Mouse (Mus musculus) common myeloid progenitor, adult 5-6 weeks (primary cell): ENCODE results near the gene Rpusd2. TPM values are rescaled to one million over a fixed set of nuclear protein-coding genes. Genes with fewer than 3 reads are reported as not detected.

ENCODE experiments used
- ATAC-seq: replicated peaks from 2 replicates; pipeline ENCODE4 v1.8.0; 2016; ENCODE audit warnings: low read depth, mild to moderate bottlenecking, moderate TSS enrichment, inconsistent platforms; ENCODE audit not compliant: poor library complexity, severe bottlenecking
- total RNA-seq: library from RNA; stranded (forward); fragments of 200-1000, 187-1606 nt; gene quantifications from 2 replicates; pipeline ENCODE4 v1.2.3, GENCODE M21; 2017

Rpusd2 gene
- total RNA-seq, 1 experiment from 2014 or later, result 22.8 TPM

DNA sequence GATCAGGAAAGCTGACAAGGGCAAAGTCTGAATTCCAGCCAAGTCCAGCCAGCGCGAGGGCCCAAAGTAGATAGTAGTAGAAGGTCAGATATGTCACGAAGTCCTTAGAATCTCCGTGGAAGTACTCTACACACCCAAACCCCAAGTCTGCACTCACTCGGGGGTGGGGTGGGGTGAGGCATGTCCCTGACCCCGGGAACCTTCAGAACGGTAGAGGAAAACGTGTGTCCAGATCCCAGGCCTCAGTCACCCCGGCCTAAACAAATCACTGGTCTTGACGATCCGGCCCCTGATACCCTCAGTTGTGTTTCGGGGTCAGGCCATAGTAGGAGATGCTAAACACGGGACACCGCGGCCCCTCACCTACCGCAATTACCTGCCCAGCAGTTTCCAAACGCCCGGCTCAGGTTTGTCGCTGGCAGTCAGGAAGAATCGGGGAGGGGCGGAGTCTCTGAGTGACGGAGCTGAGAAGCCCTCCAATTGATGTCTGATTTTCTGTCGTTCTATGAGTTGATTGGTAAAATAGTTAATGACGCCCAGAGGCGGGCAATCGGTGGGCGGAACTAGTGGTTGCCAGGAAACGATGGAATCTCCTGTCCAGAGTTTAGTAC, 5.5 kb upstream of the Rpusd2 start, which contains the start of gene Ccdc32:
Ccdc32 (minus strand) TSS at position 453 of the 611 bp plus-strand sequence.
- ATAC-seq, result peak; percentile 98

DNA sequence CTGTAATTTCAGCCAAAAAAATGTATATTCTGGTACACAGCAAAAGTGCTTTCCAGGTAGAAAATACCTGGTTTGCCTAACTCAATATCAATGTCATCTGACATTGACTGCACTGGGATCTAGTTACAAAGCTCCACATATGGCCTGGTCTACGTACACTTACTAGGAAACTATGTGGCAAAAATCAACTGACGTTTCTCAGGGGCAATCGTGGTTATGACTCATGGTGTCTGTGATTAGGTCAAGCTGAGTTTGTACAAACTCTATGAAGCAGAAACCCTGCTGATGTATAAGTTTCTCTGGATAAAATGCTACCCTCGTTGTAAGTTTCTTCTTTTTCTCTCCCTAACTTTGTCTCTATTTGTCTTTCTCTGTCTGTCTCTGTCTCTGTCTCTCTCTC, 2.4 kb upstream of the Rpusd2 start:
- no peak for ATAC-seq

DNA sequence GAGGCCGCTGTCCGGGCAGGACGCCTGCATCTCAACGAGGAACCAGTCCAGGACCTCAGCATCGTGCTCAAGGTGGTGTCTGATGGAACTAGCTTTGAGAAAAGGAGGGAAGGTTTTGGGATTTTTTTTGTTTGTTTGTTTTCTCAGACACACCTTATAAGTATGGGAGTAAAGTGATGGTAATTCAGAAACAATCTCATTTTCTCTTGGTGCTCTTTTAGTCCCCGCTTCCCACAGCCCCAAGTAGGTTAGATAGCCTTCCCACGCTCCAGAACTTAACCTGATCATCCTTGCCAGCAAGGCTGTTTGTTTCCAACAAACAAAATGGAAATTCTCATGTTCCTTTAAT, 781 bp downstream of the Rpusd2 start:
- ATAC-seq, result no peak; the same call in 1 of the 2 replicates

DNA sequence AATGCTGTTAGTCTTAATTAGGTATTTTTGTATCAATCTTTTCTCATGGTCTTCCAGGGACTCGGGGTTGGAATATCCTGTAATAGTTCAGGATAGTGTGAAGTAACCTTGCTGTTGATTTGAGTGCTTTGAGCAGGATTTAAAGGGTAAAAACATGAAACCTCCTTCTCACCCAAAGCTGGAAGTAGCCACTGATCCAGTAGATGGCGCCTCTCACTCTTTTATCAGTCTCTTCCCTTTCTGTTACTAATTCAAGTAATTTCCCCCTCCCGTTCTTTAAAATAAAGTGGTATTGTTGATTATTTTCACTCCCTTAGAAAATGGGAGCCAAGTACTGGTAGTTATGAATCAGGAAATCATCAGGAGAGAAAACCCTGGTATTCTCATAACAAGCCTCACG, 6.3 kb downstream of the Rpusd2 start:
- peak; percentile 65 for ATAC-seq

DNA sequence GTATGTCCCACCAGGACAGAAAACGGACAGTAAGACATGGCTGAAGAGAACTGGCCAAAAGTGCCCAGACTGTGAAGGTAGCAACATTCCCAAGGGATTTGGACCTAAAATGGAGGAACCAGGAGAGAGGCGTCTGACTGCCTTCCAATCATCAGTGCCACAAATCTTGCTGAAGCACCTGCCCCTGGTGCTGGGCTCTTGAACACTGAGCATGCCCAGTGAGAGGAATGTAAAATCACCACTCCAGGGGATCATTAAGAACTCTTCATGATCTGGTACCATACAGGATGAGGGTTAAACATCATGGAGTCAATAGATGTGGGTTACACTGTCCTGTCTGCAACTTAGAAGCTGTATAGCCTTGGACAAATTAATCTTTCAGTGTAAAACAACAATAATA, 10.6 kb downstream of the Rpusd2 start:
- no peak for ATAC-seq

DNA sequence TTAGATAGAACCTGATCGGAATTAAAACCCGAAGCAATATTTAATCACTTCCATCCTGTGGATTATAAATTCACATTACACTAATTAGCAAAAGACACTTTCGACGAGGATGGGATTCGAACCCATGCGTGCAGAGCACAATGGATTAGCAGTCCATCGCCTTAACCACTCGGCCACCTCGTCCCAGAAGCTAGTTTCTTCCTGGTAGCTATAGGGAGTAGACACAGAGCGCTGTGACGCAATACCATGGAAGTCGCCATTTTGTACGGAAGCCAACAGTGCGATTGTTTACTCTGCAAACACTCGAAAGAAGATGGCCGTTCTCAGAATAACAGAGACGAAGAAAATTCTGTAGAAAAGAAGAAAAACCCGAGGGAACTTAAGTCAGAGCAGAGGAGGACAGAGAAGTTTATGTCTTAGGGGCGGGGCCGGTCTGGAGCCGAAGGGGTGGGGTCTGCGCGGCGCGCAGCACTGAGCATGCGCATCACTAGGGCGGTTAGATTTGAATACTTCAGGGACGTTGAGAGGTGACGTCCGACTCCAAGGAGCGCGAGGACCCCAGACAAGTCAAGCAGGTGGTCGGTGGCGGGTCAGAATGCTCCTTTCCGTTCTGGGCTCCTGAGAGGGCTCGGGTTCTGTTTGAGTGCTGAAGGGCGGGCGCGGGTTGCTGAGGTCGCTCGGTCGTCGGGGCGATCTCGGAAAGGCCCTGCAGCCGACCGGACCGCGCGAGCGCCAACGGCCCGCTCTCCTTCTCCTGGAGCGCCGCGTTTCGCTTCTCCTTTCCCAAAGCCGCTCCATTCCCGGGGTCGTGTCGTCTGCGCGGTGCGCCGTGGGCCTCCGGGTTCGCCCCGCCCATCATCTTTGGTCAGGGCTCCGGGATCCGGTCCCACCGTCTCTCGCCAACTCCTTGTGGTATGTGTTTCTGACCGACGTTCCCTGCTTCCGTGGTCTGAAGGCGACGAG, 12.3 kb downstream of the Rpusd2 start, which contains the start of gene Knl1:
Knl1 (plus strand) TSS at position 471 of the 963 bp plus-strand sequence.
- ATAC-seq, result peak; percentile 84

DNA sequence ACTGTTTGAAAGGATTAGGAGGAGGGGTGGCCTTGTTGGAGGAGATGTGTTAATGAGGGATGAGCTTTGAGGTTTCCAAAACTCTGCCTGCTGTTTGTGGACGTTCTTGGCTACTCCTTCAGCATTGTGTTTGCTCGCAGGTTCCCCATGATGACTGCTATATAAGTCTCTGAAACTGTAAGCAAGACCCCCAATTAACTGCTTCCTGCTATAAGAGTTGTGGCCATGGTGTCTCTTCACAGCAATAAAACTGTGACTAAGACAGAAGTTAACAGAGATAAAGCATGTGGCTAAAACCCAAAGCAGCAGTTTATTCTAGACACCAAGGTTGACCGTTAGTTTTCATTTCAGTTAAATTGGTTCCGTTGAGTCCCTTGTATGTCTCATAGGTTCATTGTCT, 13.3 kb downstream of the Rpusd2 start:
- ATAC-seq, result no peak

DNA sequence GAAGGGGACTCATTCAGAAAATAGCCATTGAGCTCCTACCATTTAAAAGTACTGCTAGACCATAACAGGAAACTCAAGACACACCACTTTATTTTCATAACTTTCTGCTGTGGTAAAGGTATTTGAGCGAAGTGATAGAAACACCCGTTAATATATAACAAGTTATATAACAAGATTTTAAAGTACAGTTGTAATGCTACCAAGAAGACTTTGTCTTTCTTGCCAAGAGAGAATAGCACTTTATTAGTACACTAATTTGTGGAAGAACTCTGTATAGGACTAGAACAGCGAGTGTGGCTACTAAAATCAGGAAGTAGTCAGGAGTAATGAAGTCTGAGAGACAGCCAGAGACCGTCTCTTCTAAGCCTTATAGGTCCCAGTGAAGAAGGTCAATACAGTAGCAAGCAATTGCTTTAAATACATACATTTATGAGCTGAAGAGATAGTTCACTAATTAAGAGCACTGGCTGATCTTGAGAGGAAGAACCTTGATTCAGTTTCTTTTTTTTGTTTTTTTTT, 15.6 kb downstream of the Rpusd2 start:
- ATAC-seq, result no peak

DNA sequence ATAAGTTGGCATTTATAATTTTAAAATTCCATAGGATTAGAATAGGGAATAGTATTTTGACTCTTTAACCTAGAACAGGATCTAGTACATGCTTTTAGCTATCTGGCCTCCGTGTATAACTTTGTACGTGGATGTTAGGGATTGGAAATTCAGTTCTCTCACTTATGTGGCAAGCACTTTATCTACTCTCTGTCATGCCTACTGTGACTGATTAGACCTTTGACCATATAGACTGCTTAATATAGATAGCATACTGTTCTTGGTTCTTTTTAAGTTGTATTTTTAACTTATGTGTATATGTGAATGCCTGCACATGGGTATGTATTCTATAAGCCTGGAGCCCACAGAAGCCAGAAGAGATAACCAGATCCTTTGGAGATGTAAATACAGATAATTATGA, 25.5 kb downstream of the Rpusd2 start:
- ATAC-seq, result no peak

DNA sequence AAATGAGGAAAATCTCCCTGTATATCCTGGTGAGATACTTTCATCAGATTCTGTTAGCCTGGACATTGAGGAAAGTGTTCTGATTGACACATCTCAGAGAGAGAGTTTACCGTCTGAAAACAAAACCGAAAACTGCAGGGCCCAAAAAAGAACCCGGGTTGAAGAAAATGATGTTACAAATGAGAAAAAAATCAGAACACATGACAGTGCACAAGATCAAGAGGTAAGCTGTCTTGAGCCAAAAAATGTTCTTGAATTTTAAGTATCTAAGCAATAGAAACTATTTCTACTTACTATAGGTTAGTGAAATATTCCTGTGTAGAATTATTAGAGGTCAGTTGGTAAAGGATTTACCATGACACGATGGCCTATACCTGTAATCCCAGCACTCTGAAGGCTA, 37.8 kb downstream of the Rpusd2 start:
- no peak for ATAC-seq

DNA sequence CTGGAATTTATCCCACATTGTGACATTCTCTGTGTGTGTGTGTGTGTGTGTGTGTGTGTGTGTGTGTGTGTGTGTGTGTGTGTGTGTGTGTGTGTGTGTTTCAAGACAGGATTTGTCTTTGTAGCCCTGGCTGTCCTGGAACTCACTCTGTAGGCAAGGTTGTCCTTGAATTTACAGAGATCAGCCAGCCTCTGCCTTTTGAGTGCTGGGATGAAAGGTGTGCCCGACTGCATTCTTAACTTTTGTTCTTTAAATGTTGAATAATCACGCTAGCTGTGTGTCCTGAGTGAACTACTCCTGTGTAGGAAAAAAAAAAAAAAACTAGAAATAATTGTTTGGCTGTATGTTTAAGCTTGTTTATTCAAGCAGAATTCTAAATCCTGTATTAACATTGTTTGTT, 51.6 kb downstream of the Rpusd2 start:
- no peak for ATAC-seq

Other genes with a start within 250 kb of the Rpusd2 start
- 124 and 177 TPM in 2 replicates for gene Knstrn, start 220.8 kb upstream of the Rpusd2 start, total RNA-seq
- gene Ivd, start 172.8 kb upstream of the Rpusd2 start, total RNA-seq, result 23.8 and 36.2 TPM in 2 replicates
- gene Bahd1, start 134.4 kb upstream of the Rpusd2 start, total RNA-seq, result 5.3 and 8.4 TPM in 2 replicates
- 2.9 and 3.9 TPM in 2 replicates for gene Chst14, start 108.3 kb upstream of the Rpusd2 start, total RNA-seq
- 11.4 and 15.7 TPM in 2 replicates for gene Ccdc32, start 5.4 kb upstream of the Rpusd2 start, total RNA-seq
- gene Knl1, start 12.3 kb downstream of the Rpusd2 start, total RNA-seq, result 91.2 and 91.3 TPM in 2 replicates
- gene Rad51, start 78.0 kb downstream of the Rpusd2 start, total RNA-seq, result 29.3 and 33.2 TPM in 2 replicates
- gene Rmdn3, start 122.2 kb downstream of the Rpusd2 start, total RNA-seq, result 38.4 and 44.1 TPM in 2 replicates
- gene Gchfr, start 133.0 kb downstream of the Rpusd2 start, total RNA-seq, result not detected in 2 replicates
- gene Gm14137, start 139.7 kb downstream of the Rpusd2 start, total RNA-seq, result not detected in 2 replicates
- gene Zfyve19, start 173.8 kb downstream of the Rpusd2 start, total RNA-seq, result 51.6 and 59.1 TPM in 2 replicates
- gene Dnajc17, start 174.0 kb downstream of the Rpusd2 start, total RNA-seq, result 41.5 and 46.6 TPM in 2 replicates
- gene Ppp1r14d, start 195.1 kb downstream of the Rpusd2 start, total RNA-seq, result not detected in 2 replicates
- gene Spint1, start 202.6 kb downstream of the Rpusd2 start, total RNA-seq, result 0.18 TPM in 1 of 2 replicates, not detected in the other
- gene Rhov, start 236.5 kb downstream of the Rpusd2 start, total RNA-seq, result 0.05 TPM in 1 of 2 replicates, not detected in the other